Mouse (Mus musculus) CH12.LX (cell line): ENCODE measurements at regions not wholly inside any gene's neighbourhood (a gene's known extent, or its start where the extent isn't known, plus 50 kb on each side); places are given as distances from the start of the nearest gene placed in this dataset.

Experiments
- DNase-seq: peaks from one replicate; pipeline ENCODE4 v3.0.0-alpha.2; 2013; ENCODE audit errors: extremely low read depth
- H3K27ac ChIP-seq: 2 replicates; pipeline ENCODE4 v1.5.1; 2012; ENCODE audit warnings: low read depth, mild to moderate bottlenecking, control low read depth, moderate library complexity; ENCODE audit not compliant: insufficient read depth
- H3K27me3 ChIP-seq: replicated peaks from 2 replicates; pipeline ENCODE3; 2012; ENCODE audit warnings: inconsistent platforms
- H3K36me3 ChIP-seq, 2 experiments: replicated peaks in 1 of 2; 2 replicates each; pipeline versions ENCODE3 to v1.6.1; 2012; ENCODE audit warnings: inconsistent platforms in 1 of 2, low read length in 1 of 2, mild to moderate bottlenecking in 1 of 2, mixed read lengths in 1 of 2, moderate library complexity in 1 of 2; ENCODE audit not compliant: control insufficient read depth in 1 of 2, insufficient read depth in 1 of 2
- H3K4me1 ChIP-seq, 2 experiments: 2 replicates each; pipeline ENCODE4 v1.6.1; 2012; ENCODE audit warnings: inconsistent platforms in 1 of 2, moderate library complexity in 1 of 2; ENCODE audit not compliant: insufficient read depth in 2 of 2, control insufficient read depth in 1 of 2
- H3K4me2 ChIP-seq: 2 replicates; pipeline ENCODE4 v1.6.1; 2012; ENCODE audit warnings: low read depth, mild to moderate bottlenecking, control low read depth; ENCODE audit not compliant: poor library complexity, insufficient read depth, severe bottlenecking
- H3K4me3 ChIP-seq, 3 experiments: fragments of 150-350 bp in 1 of 3; sonication (generic) in 1 of 3; replicated peaks in 1 of 3; 2 replicates each; pipeline versions ENCODE3 to v1.5.1; 2011 to 2012; ENCODE audit warnings: low read depth in 2 of 3, low read length in 2 of 3, mild to moderate bottlenecking in 2 of 3, moderate library complexity in 2 of 3, control low read depth in 1 of 3, improper control_type of control experiment in 1 of 3, inconsistent platforms in 1 of 3, mixed read lengths in 1 of 3; ENCODE audit not compliant: poor library complexity in 1 of 3
- H3K79me2 ChIP-seq: replicated peaks from 2 replicates; pipeline ENCODE4 v1.6.1; 2012; ENCODE audit warnings: mild to moderate bottlenecking, moderate library complexity; ENCODE audit not compliant: control insufficient read depth, poor library complexity, insufficient read depth, severe bottlenecking; ENCODE audit errors: extremely low read depth
- H3K9ac ChIP-seq: 2 replicates; pipeline ENCODE4 v1.6.1; 2012; ENCODE audit warnings: low read depth, mild to moderate bottlenecking, control low read depth, moderate library complexity; ENCODE audit not compliant: insufficient read depth
- H3K9me3 ChIP-seq: replicated peaks from 2 replicates; pipeline ENCODE3; 2012; ENCODE audit warnings: low read length, inconsistent platforms, mixed read lengths
- BHLHE40 ChIP-seq: IDR thresholded peaks from 2 replicates; pipeline ENCODE4 v1.6.1; 2011; ENCODE audit warnings: mild to moderate bottlenecking, low read depth, low read length, improper control_type of control experiment
- CHD2 ChIP-seq: IDR thresholded peaks from 2 replicates; pipeline ENCODE4 v1.6.1; 2011; ENCODE audit warnings: low read length, improper control_type of control experiment
- ELF1 ChIP-seq: IDR thresholded peaks from 2 replicates; pipeline ENCODE4 v1.6.1; 2014; ENCODE audit warnings: low read depth, mild to moderate bottlenecking, inconsistent platforms, low read length, improper control_type of control experiment
- GABPA ChIP-seq: IDR thresholded peaks from 2 replicates; pipeline ENCODE4 v1.6.1; 2012; ENCODE audit warnings: low read depth, low read length, improper control_type of control experiment, inconsistent platforms; ENCODE audit not compliant: insufficient replicate concordance
- KAT2A ChIP-seq: IDR thresholded peaks from 2 replicates; pipeline ENCODE4 v1.6.1; 2012; ENCODE audit warnings: low read length, improper control_type of control experiment, inconsistent platforms; ENCODE audit not compliant: insufficient replicate concordance
- NRF1 ChIP-seq: IDR thresholded peaks from 2 replicates; pipeline ENCODE4 v1.6.1; 2014; ENCODE audit warnings: low read depth, mild to moderate bottlenecking, inconsistent platforms, low read length, improper control_type of control experiment, moderate library complexity
- POLR2AphosphoS2 ChIP-seq: IDR thresholded peaks from 2 replicates; pipeline ENCODE4 v1.6.1; 2011; ENCODE audit warnings: low read depth, low read length, improper control_type of control experiment
- SIN3A ChIP-seq: IDR thresholded peaks from 2 replicates; pipeline ENCODE4 v1.6.1; 2012; ENCODE audit warnings: low read length, improper control_type of control experiment, inconsistent platforms
- TCF12 ChIP-seq: IDR thresholded peaks from 2 replicates; pipeline ENCODE4 v1.6.1; 2014; ENCODE audit warnings: low read depth, mild to moderate bottlenecking, inconsistent platforms, low read length, improper control_type of control experiment
- USF1 ChIP-seq: IDR thresholded peaks from 2 replicates; pipeline ENCODE4 v1.6.1; 2014; ENCODE audit warnings: low read depth, mild to moderate bottlenecking, inconsistent platforms, low read length, improper control_type of control experiment
- USF2 ChIP-seq: conservative IDR thresholded peaks from 2 replicates; pipeline ENCODE4 v1.6.1; 2011; ENCODE audit warnings: low read depth, low read length, improper control_type of control experiment
- ZC3H11A ChIP-seq: IDR thresholded peaks from 2 replicates; pipeline ENCODE4 v1.6.1; 2012; ENCODE audit warnings: low read depth, mild to moderate bottlenecking, inconsistent platforms, low read length, improper control_type of control experiment
- ZMIZ1 ChIP-seq: IDR thresholded peaks from 2 replicates; pipeline ENCODE4 v1.6.1; 2012; ENCODE audit warnings: low read depth, mild to moderate bottlenecking, inconsistent platforms, low read length, improper control_type of control experiment
- dilution Hi-C: fragments of 300-500 bp; cut with MboI; formaldehyde crosslinking; loops from 2 replicates; pipeline ENCODE4 v1.14.3; 2020; ENCODE audit warnings: low sequenced_read_pairs; ENCODE audit not compliant: extremely low pct_unique_long_range_greater_than_20kb, extremely low pct_ligation_motif_present
- in situ Hi-C: fragments of 300-500 bp; cut with MboI; formaldehyde crosslinking; loops from 3 replicates; pipeline ENCODE4 v1.14.3; 2019; ENCODE audit warnings: low sequenced_read_pairs, low pct_ligation_motif_present, low pct_unique_long_range_greater_than_20kb, mixed read lengths

DNA sequence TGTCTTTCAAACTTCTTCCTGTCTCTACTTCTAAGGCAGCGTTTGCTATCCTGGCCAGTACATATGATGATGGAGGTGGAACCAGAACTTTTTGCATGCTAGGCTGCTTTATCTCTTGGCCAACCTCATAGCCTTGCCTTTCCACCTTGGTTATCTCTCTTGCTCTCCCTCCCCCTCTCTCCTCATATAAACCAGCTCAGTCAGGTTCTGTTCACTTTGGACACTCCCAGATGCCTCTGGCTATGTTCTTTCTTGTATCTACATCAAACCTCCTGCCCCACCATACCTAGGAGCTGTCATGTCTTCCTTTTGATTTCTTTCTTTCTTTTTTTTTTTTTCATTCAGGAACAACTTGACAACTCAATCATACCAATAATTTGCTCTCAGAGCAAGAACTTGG is 98.0 kb upstream of the Plcb4 start:
- TF ChIP-seq USF1 (no peak), ZC3H11A (no peak), KAT2A (no peak)
- H3K4me3 ChIP-seq = no peak overlapping the region
- H3K9me3 ChIP-seq = peaks cover 76% of the 10 kb centered on the region
- no peaks in the 10 kb centered on the region for H3K27me3 ChIP-seq
- dilution Hi-C loops (no loop called here), in situ Hi-C loops (no loop called here)
- H3K79me2 ChIP-seq = no peaks in the 10 kb centered on the region
- no peaks in the 10 kb centered on the region for H3K4me1 ChIP-seq
- no peaks in the 10 kb centered on the region for H3K36me3 ChIP-seq
- no peak overlapping the region for H3K27ac ChIP-seq
- no peak overlapping the region for H3K9ac ChIP-seq
- no peak for DNase-seq
- no peak overlapping the region for H3K4me2 ChIP-seq

DNA sequence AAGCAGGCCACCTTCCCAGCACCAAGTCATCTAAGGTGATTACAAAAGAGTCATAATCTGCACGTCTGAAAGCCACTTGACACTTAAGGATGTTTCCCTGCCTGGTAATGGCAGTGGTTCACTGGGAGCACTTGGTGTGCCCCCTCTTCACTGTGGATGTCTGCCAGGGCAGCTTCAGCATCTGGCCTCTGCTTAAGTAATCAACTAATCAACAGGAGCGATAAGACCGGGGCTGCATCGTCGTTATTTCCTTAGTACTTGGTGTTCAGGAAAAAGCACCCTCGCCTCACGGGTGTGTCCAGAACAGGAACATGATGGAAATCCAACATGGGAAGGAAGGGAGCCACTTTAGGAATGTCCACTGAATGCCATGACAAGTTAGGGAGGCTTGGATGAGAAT is 97.1 kb upstream of the Plcb4 start:
- H3K4me3 ChIP-seq = no peak overlapping the region
- no peak overlapping the region for H3K4me2 ChIP-seq
- TF ChIP-seq KAT2A (no peak), CHD2 (no peak), ZMIZ1 (no peak), NRF1 (no peak), GABPA (no peak), USF1 (no peak), POLR2AphosphoS2 (no peak), TCF12 (no peak), ZC3H11A (no peak), USF2 (no peak), ELF1 (no peak), BHLHE40 (no peak), SIN3A (no peak)
- in situ Hi-C loops = no loop called here
- H3K4me1 ChIP-seq = no peaks in the 10 kb centered on the region
- H3K9ac ChIP-seq = no peak overlapping the region
- H3K27ac ChIP-seq = no peak overlapping the region
- dilution Hi-C loops = no loop called here
- no peak for DNase-seq
- no peaks in the 10 kb centered on the region for H3K79me2 ChIP-seq
- no peaks in the 10 kb centered on the region for H3K36me3 ChIP-seq
- H3K27me3 ChIP-seq = no peaks in the 10 kb centered on the region
- peaks cover 79% of the 10 kb centered on the region for H3K9me3 ChIP-seq
